Mouse (Mus musculus) G1E (cell line): ENCODE measurements around the gene Hps5.

ENCODE experiments used
- CTCF ChIP-seq: IDR thresholded peaks from 2 replicates; pipeline ENCODE4 v1.5.1; 2012; ENCODE audit warnings: low read depth, low read length, inconsistent platforms, mixed read lengths
- GATA1 ChIP-seq: IDR thresholded peaks from 2 replicates; pipeline ENCODE4 v1.6.1; 2012; ENCODE audit warnings: borderline replicate concordance, low read length, inconsistent platforms, mixed read lengths
- GATA2 ChIP-seq: IDR thresholded peaks from 2 replicates; pipeline ENCODE4 v1.6.1; 2012; ENCODE audit warnings: low read depth, low read length, inconsistent platforms, borderline replicate concordance
- POLR2AphosphoS5 ChIP-seq: IDR thresholded peaks from 2 replicates; pipeline ENCODE4 v1.6.1; 2012; ENCODE audit warnings: low read depth, low read length, inconsistent platforms; ENCODE audit not compliant: insufficient replicate concordance
- TAL1 ChIP-seq: conservative IDR thresholded peaks from 2 replicates; pipeline ENCODE4 v1.6.1; 2012; ENCODE audit warnings: low read depth, low read length, inconsistent platforms, mixed read lengths

- TF ChIP-seq GATA1, result no peak
- TF ChIP-seq CTCF, result no peak
- TF ChIP-seq GATA2, result no peak
- TF ChIP-seq TAL1, result no peak
- TF ChIP-seq POLR2AphosphoS5, result no peak
Observed at GRCm38 (mm10) chr7:46831693-46832092, 35.8 kb upstream of the Hps5 start.
